Mouse (Mus musculus) kidney, adult 8-10 months (tissue): Measurements from ENCODE around the gene Hoxa4.

ENCODE experiments used
- DNase-seq, 2 experiments: peaks; one replicate each; pipeline ENCODE4 v3.0.0; 2022

Hoxa4 gene

GRCm38 (mm10) chr6:52178918-52179665 is 12.5 kb downstream of the Hoxa4 start:
- DNase-seq, result no peak

GRCm38 (mm10) chr6:52177806-52178205 is 13.7 kb downstream of the Hoxa4 start:
- no peak for DNase-seq

GRCm38 (mm10) chr6:52177061-52177735 is 14.4 kb downstream of the Hoxa4 start, which contains the start of gene 5730596B20Rik:
Gene 5730596B20Rik (plus strand): TSS chr6:52177498.
- peak; percentile 84 to 87 for DNase-seq

DNA sequence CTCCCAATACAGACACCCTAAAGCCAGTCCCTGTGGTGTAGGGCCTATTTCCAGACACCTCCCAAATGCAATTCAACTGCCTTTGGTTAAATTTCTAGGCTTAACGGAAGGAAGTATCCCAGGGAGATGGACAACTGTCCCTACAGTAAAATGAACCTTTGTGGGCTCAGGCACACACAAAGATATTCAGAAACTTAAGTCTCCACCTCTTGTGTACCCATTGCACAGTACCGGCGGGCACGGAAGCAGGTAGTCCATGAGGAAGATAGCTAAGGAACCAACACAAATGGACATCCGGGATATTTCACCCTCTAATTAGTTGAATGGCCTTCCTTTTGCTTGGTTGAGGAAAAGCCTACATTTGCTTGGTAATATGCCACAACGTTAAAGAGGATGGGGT is 15.2 kb downstream of the Hoxa4 start:
- DNase-seq, result no peak

- no peak for DNase-seq
These were observed 15.7 kb downstream of the Hoxa4 start for GRCm38 (mm10) chr6:52175864-52176263.

DNA sequence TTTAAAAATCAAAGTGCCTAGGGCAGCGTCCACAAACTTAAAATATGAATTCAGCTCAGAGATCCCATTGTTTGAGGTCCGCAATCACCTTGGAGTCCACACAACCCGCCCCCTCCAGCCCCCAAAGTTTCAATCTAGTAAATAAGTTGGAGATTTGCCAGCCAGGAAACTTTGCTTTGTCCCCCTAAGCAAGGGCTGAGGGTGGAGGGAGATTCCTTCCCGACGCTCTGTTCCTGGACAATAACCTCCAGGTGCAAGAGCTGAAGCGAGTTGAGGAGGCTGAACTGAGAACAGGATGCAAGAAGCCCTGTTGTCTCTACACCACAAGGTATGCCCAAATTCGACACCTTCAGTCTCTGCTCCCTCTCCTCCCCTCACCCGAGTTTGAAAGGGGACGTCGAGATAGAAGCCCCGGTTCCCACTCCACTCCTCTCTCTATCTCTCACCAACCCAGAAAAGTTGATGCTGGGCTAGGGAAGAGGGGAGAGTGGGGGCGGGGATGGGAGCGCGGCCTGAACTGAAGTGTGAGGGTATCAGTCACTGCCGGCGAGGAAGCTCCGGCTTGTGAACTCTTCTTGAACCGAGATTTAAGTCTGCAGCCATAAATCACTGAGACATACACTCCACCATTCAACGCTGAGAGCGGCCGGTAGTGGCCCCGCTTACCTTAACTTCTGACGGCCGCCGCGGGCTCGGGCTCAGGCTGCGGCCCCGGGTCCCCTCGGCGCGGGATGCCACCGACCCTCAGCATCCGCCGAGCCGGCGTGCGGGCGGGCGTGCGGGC is 16.4 kb downstream of the Hoxa4 start:
- no peak for DNase-seq

GRCm38 (mm10) chr6:52173648-52174047 is 17.9 kb downstream of the Hoxa4 start:
- no peak for DNase-seq

- peak; percentile 92 to 94 for DNase-seq
These were observed 19.1 kb downstream of the Hoxa4 start for GRCm38 (mm10) chr6:52172501-52172900.

DNA sequence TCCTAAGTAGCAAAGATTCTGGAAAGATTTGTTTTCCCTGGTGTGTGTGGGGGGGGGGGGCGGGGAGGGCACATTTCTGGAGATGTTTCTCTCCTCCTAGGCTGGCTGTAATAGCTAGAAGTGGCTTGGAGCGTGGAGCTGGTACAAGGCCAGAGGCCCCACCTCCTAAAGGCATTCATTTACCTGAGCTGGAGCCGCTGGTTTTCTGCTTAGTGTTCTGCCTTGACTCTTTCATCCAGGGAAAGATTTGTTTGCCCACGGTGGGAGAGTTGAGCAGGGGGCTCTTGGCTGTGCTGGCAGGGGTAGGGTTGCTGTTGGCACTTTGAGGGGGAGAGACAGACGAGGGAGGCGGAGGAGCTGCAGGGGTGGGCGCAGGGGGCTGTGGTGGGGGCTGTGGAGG is 19.6 kb downstream of the Hoxa4 start:
- DNase-seq, result no peak

DNA sequence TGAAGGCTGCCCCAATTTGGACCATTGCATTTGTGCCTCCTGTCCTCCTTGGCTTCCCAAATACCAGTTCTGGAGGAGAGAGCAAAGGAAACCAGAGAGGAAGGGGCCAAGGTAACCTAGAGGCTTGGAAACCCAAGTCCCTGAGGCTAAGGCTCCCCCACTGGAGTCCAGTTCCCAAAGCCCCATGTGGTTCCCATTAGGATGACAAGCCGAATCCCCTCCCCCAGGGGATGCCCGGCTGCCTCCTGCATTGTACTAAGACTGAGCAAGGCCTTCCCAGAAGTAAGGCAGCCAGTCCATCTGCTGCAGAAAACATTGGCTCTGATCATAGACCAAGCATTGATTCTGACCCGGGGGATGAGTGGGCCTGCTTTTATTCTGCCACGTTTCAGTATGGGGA is 20.2 kb downstream of the Hoxa4 start:
- no peak for DNase-seq

- DNase-seq, result no peak
These were observed 20.7 kb downstream of the Hoxa4 start for GRCm38 (mm10) chr6:52170898-52171223.

GRCm38 (mm10) chr6:52170166-52170897 is 21.2 kb downstream of the Hoxa4 start:
- no peak for DNase-seq

GRCm38 (mm10) chr6:52169499-52170165 is 21.9 kb downstream of the Hoxa4 start:
- DNase-seq, result no peak

DNA sequence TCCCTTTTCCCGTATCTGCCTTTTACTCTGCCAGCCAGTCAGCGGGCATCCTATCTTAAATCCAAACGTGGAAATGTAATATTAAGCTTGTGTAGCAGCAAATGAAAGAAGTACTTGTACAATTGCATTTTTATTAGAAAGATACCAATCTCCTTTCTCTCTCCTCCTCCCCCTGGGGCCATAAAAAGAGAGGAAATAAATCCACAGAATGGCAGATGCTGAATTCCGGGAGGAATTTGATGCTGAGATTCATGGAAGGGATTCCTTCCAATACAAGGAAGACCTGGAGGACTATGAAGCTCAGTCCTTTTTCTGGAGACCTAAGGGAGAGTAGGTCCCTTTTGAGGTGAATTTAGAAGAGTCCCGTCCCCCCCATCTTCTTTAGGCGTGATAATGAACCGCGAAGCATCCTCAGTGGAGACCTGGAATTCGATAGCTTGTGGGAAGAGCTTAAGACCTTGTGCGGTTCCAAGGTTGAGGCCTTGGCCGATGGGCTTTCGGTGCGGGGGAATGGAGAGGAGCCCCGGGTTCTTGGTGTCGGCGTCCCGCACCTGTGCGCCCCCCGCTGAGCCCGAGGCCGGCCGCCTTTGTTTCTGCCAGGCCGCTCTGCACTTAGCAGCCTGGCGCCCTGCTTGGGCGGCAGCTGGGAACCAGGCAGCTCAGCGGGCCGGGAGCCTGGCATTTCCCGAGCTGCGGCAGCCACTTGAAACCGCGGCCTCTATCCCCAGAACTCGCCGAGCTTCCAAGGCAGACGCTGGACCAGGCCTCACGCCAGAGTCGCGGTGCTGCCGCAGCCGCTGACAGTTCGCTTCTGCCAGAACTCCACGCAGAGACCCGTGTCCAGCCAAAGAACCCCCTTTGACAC is 23.1 kb downstream of the Hoxa4 start:
- no peak for DNase-seq

DNA sequence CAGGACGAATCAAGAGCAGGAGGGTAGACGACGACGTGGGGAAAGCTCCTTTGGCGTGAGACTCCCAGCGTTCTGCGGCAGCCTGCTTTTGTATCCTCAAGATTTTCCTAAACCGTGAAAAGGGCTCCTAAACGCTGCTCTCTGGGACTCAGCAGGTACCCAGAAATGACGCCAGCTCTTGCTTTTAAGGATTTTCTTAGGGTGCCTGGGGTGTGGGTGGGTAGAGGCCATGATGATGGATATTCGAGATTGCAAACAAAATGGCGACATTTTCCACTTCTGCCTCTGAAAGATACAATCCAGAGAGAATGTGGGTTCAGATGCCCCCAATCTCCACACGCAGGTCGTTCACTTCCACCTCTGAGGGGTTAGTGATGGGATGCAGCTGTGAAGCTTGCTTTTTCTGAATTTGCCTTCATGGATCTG is 23.8 kb downstream of the Hoxa4 start:
- no peak for DNase-seq

DNA sequence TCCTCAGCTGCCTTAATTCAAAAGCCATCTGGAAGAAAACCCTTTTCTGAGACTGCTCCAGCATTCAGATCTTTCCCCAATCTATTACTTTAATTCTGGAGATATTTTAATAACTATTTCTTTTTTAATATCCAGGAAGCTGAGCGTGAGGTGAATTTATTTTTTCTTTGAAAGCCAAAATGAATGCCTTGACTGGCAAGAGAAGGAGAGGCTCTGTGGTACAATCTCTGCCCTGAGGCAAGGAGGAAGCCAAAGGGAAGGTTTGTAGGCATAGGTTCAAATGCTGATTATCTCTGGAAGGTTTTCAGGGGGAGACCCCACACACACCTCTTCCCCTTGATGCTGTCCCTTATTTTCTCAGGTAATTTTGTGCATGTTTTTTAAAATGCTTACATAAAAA is 24.4 kb downstream of the Hoxa4 start:
- DNase-seq, result no peak

- DNase-seq, result no peak
These were observed 25.0 kb downstream of the Hoxa4 start for GRCm38 (mm10) chr6:52166431-52167077.

DNA sequence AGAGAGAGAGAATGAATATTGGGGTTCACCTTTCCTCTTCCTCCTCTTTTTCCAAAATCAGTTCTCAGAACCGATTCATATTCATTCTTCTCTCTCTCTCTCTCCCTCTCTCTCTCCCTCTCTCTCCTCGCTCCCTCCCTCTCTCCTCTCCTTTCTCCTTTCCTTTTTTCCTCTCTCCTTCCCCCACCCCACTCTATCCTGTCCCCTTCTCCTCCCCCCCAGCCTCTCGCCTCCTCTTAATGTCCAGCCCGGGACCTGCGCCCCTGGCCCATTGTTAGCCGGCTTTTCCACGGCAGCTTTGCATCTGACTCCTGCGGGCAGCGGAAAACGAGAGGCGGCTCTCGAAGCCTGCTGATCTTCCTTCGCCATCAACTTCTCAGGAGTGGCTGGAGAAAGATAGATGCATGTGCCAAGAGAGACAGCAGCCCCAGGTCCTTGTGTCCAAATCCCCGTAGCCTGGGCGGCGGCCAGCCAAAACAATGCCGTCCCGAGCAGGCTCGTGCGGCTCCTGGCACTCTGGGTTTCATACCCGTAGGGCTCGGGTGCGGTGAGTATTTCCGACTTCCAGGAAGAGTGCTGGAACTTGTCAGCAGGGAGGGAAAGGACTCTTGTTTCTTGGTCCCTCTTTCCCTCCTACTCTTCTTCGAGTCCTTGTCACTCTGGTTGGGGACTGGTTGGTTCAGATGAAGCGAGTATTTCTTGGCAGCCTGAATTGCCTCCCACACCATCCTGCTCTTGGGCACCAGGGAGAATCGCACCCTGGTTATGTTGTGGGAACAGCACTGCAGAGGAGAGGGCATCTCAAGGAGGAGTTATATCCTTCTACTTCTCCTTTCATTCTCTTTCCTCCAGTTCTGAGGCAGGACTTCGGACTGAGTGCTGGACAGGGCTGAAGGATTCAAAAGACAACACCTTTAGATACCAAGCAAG is 25.8 kb downstream of the Hoxa4 start:
- DNase-seq, result peak in 1 of 2 experiments; percentile 30

- no peak for DNase-seq
These were observed 26.7 kb downstream of the Hoxa4 start, which contains the start of gene Hoxa2 for GRCm38 (mm10) chr6:52164626-52165440. Gene Hoxa2 (minus strand): TSS chr6:52164831.
